Mouse (Mus musculus): ENCODE results near the gene Txlnb. TPM values are rescaled to one million over a fixed set of nuclear protein-coding genes. Genes with fewer than 3 reads are reported as not detected.

Txlnb gene
- polyA plus RNA-seq, 1 experiment from 2014 or later, result 6.5 TPM

GRCm38 (mm10) chr10:17829205-17829604, 33.2 kb downstream of the Txlnb start:
- ATAC-seq (ENCODE audit: low FRiP score, low read depth), result no peak
- H3K36me3 ChIP-seq, result no peaks in the 10 kb centered on the region; the same call in 1 of the 2 replicates
- H3K9ac ChIP-seq (replicated peaks), result no peak overlapping the region
- peaks cover 22% of the 10 kb centered on the region for H3K4me1 ChIP-seq
- no peak overlapping the region for H3K27ac ChIP-seq (replicated peaks)
- 88% methylated on average over 4 of the region's 4 CpGs for WGBS
- H3K9me3 ChIP-seq, result no peaks in the 10 kb centered on the region
- H3K4me3 ChIP-seq, result no peak overlapping the region
- no peak overlapping the region for H3K4me2 ChIP-seq (replicated peaks)
- no peaks in the 10 kb centered on the region for H3K27me3 ChIP-seq

- ATAC-seq (ENCODE audit: low FRiP score, low read depth), result peak; percentile 65
- WGBS, result 5% methylated on average over 3 of the region's 3 CpGs
- H3K36me3 ChIP-seq, result no peaks in the 10 kb centered on the region; the same call in 1 of the 2 replicates
- peaks cover 22% of the 10 kb centered on the region for H3K4me1 ChIP-seq
- no peak overlapping the region for H3K4me3 ChIP-seq
- no peak overlapping the region for H3K9ac ChIP-seq (replicated peaks)
- peak overlapping the region; percentile 7; the same call in 1 of the 2 replicates for H3K27ac ChIP-seq (replicated peaks)
- H3K9me3 ChIP-seq, result no peaks in the 10 kb centered on the region
- no peaks in the 10 kb centered on the region for H3K27me3 ChIP-seq
- no peak overlapping the region for H3K4me2 ChIP-seq (replicated peaks)
These were observed 35.0 kb downstream of the Txlnb start for GRCm38 (mm10) chr10:17831041-17831440.

GRCm38 (mm10) chr10:17835031-17835430, 39.0 kb downstream of the Txlnb start:
- no peak for ATAC-seq (ENCODE audit: low FRiP score, low read depth)
- H3K9ac ChIP-seq (replicated peaks), result no peak overlapping the region
- 91% methylated on average over 6 of the region's 6 CpGs for WGBS
- H3K27me3 ChIP-seq, result no peaks in the 10 kb centered on the region
- H3K9me3 ChIP-seq, result no peaks in the 10 kb centered on the region
- H3K27ac ChIP-seq (replicated peaks), result no peak overlapping the region
- no peak overlapping the region for H3K4me3 ChIP-seq
- H3K36me3 ChIP-seq, result no peaks in the 10 kb centered on the region; the same call in 1 of the 2 replicates
- no peak overlapping the region for H3K4me2 ChIP-seq (replicated peaks)
- peaks cover 14% of the 10 kb centered on the region for H3K4me1 ChIP-seq

DNA sequence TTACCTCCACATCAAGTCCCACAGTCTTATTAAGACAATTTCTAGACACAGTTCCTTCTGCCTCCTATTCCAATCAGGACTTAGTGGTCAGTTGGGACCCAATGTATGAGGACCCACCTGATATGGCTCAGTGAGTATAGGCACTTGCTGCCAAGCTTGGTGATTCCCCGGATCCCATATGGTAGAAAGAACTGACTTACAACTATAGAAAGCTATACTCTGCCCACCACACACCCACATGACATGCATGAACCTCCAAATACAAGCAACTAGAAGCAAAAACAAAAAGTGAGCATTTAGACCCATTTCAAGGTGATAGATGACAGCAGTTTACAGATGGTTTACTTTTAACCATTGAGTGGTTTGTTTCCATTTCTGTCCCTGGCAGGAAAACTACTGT, 40.2 kb downstream of the Txlnb start:
- no peak for ATAC-seq (ENCODE audit: low FRiP score, low read depth)
- Histone ChIP-seq H3K36me3 (no peaks in the 10 kb centered on the region), H3K27me3 (no peaks in the 10 kb centered on the region), H3K9me3 (no peaks in the 10 kb centered on the region), H3K4me2 (replicated peaks) (no peak overlapping the region), H3K4me3 (no peak overlapping the region), H3K9ac (replicated peaks) (no peak overlapping the region), H3K4me1 (peaks cover 3% of the 10 kb centered on the region; the same call in 1 of the 2 replicates), H3K27ac (replicated peaks) (no peak overlapping the region)
- WGBS, result 97% methylated on average over 1 of the region's 1 CpGs

DNA sequence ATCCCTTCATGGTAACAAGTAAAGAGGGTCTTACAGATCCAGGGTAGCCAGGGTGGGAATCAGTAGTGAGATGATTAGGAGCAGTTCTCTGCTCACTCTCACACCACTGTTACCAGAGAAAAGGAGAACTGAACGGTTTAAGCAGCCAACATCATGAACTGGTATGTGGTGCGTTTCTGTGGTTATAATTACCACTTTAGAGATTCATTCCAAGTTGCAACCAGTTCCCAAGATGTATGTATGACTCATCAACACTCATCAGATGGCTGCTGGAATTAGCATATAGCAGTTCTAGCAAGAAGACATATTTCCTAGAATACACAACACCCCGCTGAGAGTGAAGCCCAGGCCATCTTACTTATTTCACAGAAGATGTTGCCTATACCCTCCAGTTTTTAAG, 46.0 kb downstream of the Txlnb start:
- ATAC-seq (ENCODE audit: low FRiP score, low read depth), result no peak
- 91% methylated on average over 3 of the region's 3 CpGs for WGBS
- H3K9ac ChIP-seq (replicated peaks), result no peak overlapping the region
- peaks cover 15% of the 10 kb centered on the region for H3K36me3 ChIP-seq
- no peaks in the 10 kb centered on the region for H3K4me1 ChIP-seq
- 0 out of 2 replicates have a peak, but pooled peaks cover 3% of the 10 kb centered on the region for H3K9me3 ChIP-seq
- H3K27me3 ChIP-seq, result no peaks in the 10 kb centered on the region
- no peak overlapping the region for H3K4me2 ChIP-seq (replicated peaks)
- no peak overlapping the region for H3K27ac ChIP-seq (replicated peaks)
- H3K4me3 ChIP-seq, result no peak overlapping the region

DNA sequence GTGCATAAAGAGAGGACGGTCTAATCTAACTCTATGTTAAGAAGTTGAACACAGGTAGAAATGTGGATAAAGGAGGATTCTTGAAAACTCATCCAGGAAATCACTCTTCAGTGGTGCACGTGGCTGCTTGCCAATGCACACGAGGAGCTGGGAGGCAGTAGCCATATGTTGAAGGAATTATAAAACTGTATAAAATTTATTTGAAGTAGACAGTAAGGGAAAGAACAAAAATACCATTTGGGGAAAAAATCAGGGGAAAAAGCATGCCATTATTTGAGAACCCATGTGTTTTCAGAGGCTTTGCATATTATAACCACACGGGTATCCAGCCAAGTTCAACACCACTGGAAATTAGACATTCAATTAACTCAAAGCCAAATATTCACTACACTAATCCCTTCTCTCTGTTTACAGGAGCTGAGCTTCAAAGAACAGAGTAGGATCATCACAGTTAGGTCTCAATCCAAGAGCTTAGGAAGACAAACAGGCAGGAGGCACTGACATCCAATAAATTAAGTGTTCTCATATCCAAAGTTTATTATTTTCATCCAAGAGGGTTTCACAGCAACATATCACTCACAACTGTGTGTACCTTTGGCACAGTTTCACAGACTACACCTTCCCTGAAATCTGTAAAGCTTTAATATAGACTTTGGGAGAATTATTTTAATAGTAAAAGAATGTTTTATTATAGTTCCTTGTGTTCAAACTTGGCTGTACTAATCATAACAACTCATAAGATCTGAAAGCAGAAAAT, 48.9 kb downstream of the Txlnb start:
- Histone ChIP-seq H3K4me2 (replicated peaks) (no peak overlapping the region), H3K9ac (replicated peaks) (no peak overlapping the region), H3K27ac (replicated peaks) (no peak overlapping the region), H3K36me3 (peaks cover 15% of the 10 kb centered on the region), H3K4me3 (no peak overlapping the region), H3K4me1 (no peaks in the 10 kb centered on the region), H3K27me3 (no peaks in the 10 kb centered on the region), H3K9me3 (0 out of 2 replicates have a peak, but pooled peaks cover 3% of the 10 kb centered on the region)
- WGBS, result 62% methylated on average over 4 of the region's 4 CpGs
- ATAC-seq (ENCODE audit: low FRiP score, low read depth), result no peak

DNA sequence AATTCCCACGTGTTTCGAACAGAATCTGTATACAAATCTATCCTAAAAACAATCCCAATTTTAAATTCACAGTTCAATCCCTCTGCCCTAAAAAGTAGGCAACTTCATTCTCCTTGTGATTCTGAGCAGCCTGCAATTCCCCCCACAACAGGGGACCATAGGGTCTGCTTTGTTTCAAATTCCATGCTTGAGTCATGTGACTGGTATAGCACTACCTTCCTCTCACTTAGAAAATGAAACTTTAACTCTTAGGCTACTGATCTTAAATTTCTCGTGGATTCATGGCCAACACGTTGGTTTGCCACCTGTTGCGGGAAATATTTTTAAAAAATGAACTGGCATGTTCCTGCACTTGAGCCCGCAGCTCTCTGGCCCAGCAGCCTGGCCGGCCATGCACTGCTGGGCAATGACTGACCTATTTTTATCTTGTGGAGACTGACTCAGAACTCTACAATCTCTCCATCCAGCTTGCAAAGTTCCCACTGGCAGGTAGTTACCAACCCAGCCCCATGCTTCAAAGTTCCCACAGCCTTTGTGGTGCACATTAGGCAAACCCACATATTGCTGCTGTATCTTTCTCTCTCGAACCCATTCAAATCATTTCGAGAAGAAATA, 61.7 kb downstream of the Txlnb start:
- H3K4me1 ChIP-seq, result no peaks in the 10 kb centered on the region
- H3K9ac ChIP-seq (replicated peaks), result no peak overlapping the region

DNA sequence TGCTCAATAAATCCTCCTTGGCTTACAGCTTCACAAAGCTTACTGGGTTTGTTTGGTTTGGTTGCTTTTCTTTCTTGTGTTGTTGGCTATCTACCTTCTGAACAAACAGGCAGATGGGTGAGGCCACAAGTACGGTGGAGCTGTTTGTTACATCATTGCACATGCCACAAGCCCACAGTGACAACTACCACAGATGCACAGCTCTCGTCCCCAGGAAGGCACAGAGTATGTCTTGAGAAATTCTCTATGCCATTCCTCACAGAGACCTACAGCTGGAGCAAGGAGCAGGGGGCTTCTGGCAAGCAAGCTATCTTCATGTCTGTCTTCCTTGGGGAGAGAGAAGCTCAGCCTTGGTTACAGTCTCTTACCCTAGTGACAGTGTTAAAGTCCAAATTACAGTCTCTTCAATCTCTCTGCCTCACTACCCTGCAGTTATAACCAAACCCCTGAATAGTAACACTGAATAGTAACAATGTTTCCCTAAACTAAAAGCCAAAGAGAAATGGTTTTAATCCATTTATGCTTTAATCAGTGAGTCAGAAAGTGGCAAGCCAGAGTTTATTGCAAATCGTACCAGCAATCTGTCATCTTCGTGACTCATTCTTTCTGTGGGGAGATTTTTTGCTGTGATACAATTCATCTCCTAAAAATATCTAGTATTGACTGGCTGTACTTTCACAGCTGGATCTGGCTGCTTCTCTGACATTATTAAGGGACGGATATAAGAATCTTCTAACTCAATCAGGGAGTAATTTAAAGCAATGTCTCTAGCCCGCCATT, 64.9 kb downstream of the Txlnb start:
- no peak overlapping the region for H3K4me3 ChIP-seq
- 79% methylated on average over 6 of the region's 6 CpGs for WGBS

More for the DNA sequence above, 61.7 kb downstream of the Txlnb start:
- Histone ChIP-seq H3K4me3 (no peak overlapping the region), H3K36me3 (no peaks in the 10 kb centered on the region), H3K27ac (replicated peaks) (no peak overlapping the region), H3K4me2 (replicated peaks) (no peak overlapping the region), H3K27me3 (no peaks in the 10 kb centered on the region), H3K9me3 (no peaks in the 10 kb centered on the region)
- 87% methylated on average over 9 of the region's 9 CpGs for WGBS
- ATAC-seq (ENCODE audit: low FRiP score, low read depth), result no peak

GRCm38 (mm10) chr10:17869822-17870662, 74.0 kb downstream of the Txlnb start:
- Histone ChIP-seq H3K27me3 (no peaks in the 10 kb centered on the region), H3K4me2 (replicated peaks) (no peak overlapping the region), H3K27ac (replicated peaks) (no peak overlapping the region), H3K9ac (replicated peaks) (no peak overlapping the region), H3K36me3 (no peaks in the 10 kb centered on the region), H3K4me3 (no peak overlapping the region), H3K9me3 (no peaks in the 10 kb centered on the region), H3K4me1 (peaks cover 5% of the 10 kb centered on the region)
- peak; percentile 96 for ATAC-seq (ENCODE audit: low FRiP score, low read depth)
- WGBS, result 31% methylated on average over 5 of the region's 5 CpGs

More for the DNA sequence above, 64.9 kb downstream of the Txlnb start:
- Histone ChIP-seq H3K4me1 (no peaks in the 10 kb centered on the region), H3K27ac (replicated peaks) (no peak overlapping the region), H3K9me3 (no peaks in the 10 kb centered on the region), H3K27me3 (no peaks in the 10 kb centered on the region), H3K4me2 (replicated peaks) (no peak overlapping the region), H3K36me3 (no peaks in the 10 kb centered on the region), H3K9ac (replicated peaks) (no peak overlapping the region)
- ATAC-seq (ENCODE audit: low FRiP score, low read depth), result no peak

- H3K9me3 ChIP-seq, result no peaks in the 10 kb centered on the region
- H3K27me3 ChIP-seq, result no peaks in the 10 kb centered on the region
- H3K36me3 ChIP-seq, result no peaks in the 10 kb centered on the region
- no peak overlapping the region for H3K4me2 ChIP-seq (replicated peaks)
- WGBS, result 36% methylated on average over 8 of the region's 8 CpGs
- H3K9ac ChIP-seq (replicated peaks), result no peak overlapping the region
- no peak overlapping the region for H3K27ac ChIP-seq (replicated peaks)
- peak; percentile 78 for ATAC-seq (ENCODE audit: low FRiP score, low read depth)
- H3K4me1 ChIP-seq, result no peaks in the 10 kb centered on the region; the same call in 1 of the 2 replicates
- no peak overlapping the region for H3K4me3 ChIP-seq
These were observed 82.2 kb downstream of the Txlnb start for GRCm38 (mm10) chr10:17878002-17878919.

Data from midbrain, embryonic 12.5 days (tissue).